13 mouse cellular contexts compared by ENCODE assay signal in the genomic region with DNA sequence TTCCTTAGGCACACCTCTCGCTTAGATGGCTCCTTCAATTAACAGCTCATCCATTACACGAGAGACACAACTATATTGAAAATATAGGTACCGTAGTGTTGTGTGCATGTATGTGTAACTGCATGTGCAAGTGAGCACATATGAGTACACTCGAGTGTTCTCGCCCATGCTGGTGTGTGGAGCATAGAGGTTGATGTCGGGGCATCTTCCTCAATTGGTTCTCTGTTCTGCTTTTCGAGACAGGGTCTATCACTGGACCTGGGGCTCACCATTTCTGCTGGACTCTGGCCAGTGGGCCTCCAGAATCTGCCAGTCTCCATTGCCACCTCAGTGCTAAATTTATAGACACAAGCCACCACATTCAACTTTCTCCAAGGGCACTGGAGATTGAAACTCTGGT. TPM values are rescaled to one million over a fixed set of nuclear protein-coding genes. Genes with fewer than 3 reads are reported as not detected.
"Had no signal": no experiment of that assay in that cellular context is flagged by ENCODE, and none has a peak within 500 bp of the region (broad histone marks: within the 10 kb centered on the region; RNA-seq: fewer than 3 reads in every experiment).

No protein-coding gene starts in this region.

- DNase-seq: retina, postnatal 1 day; right cerebral cortex, adult 18-20 months; right cerebral cortex, postnatal 14 days; right cerebral cortex, postnatal 25 days; right cerebral cortex, postnatal 4 days; spleen, adult 18-20 months; thymus, adult 18-20 months; thymus, adult 2 months; thymus, postnatal 14 days; thymus, postnatal 25 days; thymus, postnatal 36 days; thymus, postnatal 4 days had no signal

RNA-seq across cellular contexts. Expression of a gene that starts 28.9 kb away (rescaled TPM):
- total RNA-seq: neutrophil, adult 5-6 weeks had no signal

RNA-seq across cellular contexts. Expression of a gene that starts 54.4 kb away (rescaled TPM):
- total RNA-seq: neutrophil, adult 5-6 weeks had no signal
